Mouse (Mus musculus) heart, postnatal 0 days (tissue): Measurements from ENCODE around the gene Nlgn1.

Experiments
- CTCF ChIP-seq: IDR thresholded peaks from 2 replicates; pipeline ENCODE4 v1.5.1; 2016; ENCODE audit warnings: antibody characterized with exemption, control low read depth, low read depth
- EP300 ChIP-seq: IDR thresholded peaks from 2 replicates; pipeline ENCODE4 v1.6.1; 2016; ENCODE audit warnings: antibody characterized with exemption, low read depth

GRCm38 (mm10) chr3:26145441-26145840 lies 186.8 kb downstream of the Nlgn1 start:
- TF ChIP-seq CTCF (no peak), EP300 (no peak)
